Mouse (Mus musculus): ENCODE results near the gene Cdc14a.

DNA sequence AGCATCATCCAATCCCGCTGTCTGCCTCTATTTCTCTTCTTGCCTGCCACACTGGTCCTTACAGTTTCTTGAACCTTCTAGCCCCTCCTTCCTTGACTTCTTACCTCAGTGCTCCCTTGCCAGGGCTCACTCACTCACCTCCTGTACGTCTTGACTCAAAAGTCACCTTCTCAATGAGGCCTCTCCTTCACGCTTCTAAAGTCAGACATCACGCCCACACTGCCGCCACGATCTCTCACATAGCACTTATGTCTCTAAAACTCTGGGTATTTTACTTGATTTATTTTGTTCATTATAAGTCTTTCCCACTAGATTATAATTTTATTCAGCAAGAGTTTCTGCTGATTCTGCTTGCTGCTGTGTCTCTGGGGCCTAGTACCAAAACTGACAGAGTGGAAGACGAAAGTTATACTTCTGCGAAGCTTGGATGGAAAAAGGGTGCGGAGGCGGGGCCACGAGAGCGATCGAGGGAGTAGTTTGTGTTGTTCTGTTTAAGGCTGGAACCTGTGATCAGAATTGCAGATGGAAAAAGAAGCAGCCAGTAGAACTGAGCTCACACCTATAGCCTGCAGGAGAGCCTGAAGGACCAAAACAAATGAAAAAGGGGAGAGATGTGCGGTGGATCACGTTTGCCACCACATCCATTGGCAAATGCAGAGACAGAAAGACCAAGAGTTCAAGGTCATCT is 17.8 kb upstream of the Cdc14a start:
- TF ChIP-seq CTCF (IDR thresholded peaks at IDR 0.05; ENCODE audit: extremely low read depth, insufficient read depth, insufficient read length, insufficient replicate concordance) (no peak), POLR2A (IDR thresholded peaks at IDR 0.05; ENCODE audit: low read depth, low read length) (no peak)
